Mouse (Mus musculus) mouse embryonic stem cell (cell line): Measurements from ENCODE around the gene Sdhd.

Source experiments
- in situ Hi-C, 2 experiments: fragments of 300-500 bp; cut with MboI; formaldehyde crosslinking; loops; 1 replicate in 1 of 2; 3 replicates in 1 of 2; pipeline ENCODE4 v1.14.3; 2019 to 2020; ENCODE audit warnings: low sequenced_read_pairs in 2 of 2, low pct_unique_long_range_greater_than_20kb in 1 of 2, mixed read lengths in 1 of 2; ENCODE audit not compliant: unreplicated experiment in 1 of 2

The Sdhd gene

GRCm38 (mm10) chr9:50593544-50593943 is 10.1 kb downstream of the Sdhd start:
- in situ Hi-C loops, result no loop called here

- in situ Hi-C loops, result no loop called here
These were observed 10.7 kb downstream of the Sdhd start for GRCm38 (mm10) chr9:50592955-50593354.

GRCm38 (mm10) chr9:50590856-50591518 is 12.6 kb downstream of the Sdhd start:
- in situ Hi-C loops, result no loop called here

GRCm38 (mm10) chr9:50586955-50587354 is 16.7 kb downstream of the Sdhd start:
- in situ Hi-C loops, result no loop called here

GRCm38 (mm10) chr9:50585145-50585818 is 18.3 kb downstream of the Sdhd start:
- in situ Hi-C loops, result no loop called here

GRCm38 (mm10) chr9:50580370-50580769 is 23.2 kb downstream of the Sdhd start:
- in situ Hi-C loops, result no loop called here

- in situ Hi-C loops, result no loop called here
These were observed 33.8 kb downstream of the Sdhd start for GRCm38 (mm10) chr9:50569599-50570525.

GRCm38 (mm10) chr9:50567881-50568280 is 35.7 kb downstream of the Sdhd start:
- in situ Hi-C loops, result no loop called here

- in situ Hi-C loops, result no loop called here
These were observed 36.2 kb downstream of the Sdhd start for GRCm38 (mm10) chr9:50567372-50567771.

- in situ Hi-C loops, result no loop called here
These were observed 37.7 kb downstream of the Sdhd start for GRCm38 (mm10) chr9:50565940-50566339.

GRCm38 (mm10) chr9:50565173-50565572 is 38.4 kb downstream of the Sdhd start:
- in situ Hi-C loops, result no loop called here

GRCm38 (mm10) chr9:50561918-50562360 is 41.7 kb downstream of the Sdhd start:
- in situ Hi-C loops, result no loop called here

GRCm38 (mm10) chr9:50561145-50561917 is 42.3 kb downstream of the Sdhd start, which contains the start of gene Tex12:
Gene Tex12, minus strand, starts transcription at chr9:50561325.
- in situ Hi-C loops, result no loop called here

- in situ Hi-C loops, result no loop called here
These were observed 48.5 kb downstream of the Sdhd start, which contains the start of gene Bco2 for GRCm38 (mm10) chr9:50555094-50555446. Gene Bco2, minus strand, starts transcription at chr9:50555181.

- in situ Hi-C loops, result no loop called here
These were observed 49.1 kb downstream of the Sdhd start, which contains the start of gene Il18 for GRCm38 (mm10) chr9:50554241-50555093. Gene Il18, plus strand, starts transcription at chr9:50554827.

GRCm38 (mm10) chr9:50553547-50553946 is 50.1 kb downstream of the Sdhd start:
- in situ Hi-C loops, result no loop called here

- in situ Hi-C loops, result no loop called here
These were observed 51.4 kb downstream of the Sdhd start for GRCm38 (mm10) chr9:50552206-50552605.
